Mouse (Mus musculus) kidney, embryonic 16.5 days (tissue): ENCODE results near the gene Ugt1a10. TPM values are rescaled to one million over a fixed set of nuclear protein-coding genes. Genes with fewer than 3 reads are reported as not detected.

ENCODE experiments used
- ATAC-seq: fragments of 200-750 bp; cut with Nextera tagmentation; 2 replicates; pipeline ENCODE4 v1.8.0; 2017; ENCODE audit warnings: moderate TSS enrichment; ENCODE audit not compliant: low FRiP score, low TSS enrichment
- H3K27ac ChIP-seq: fragments of 300-500 bp; sonication (generic); 2 replicates; pipeline ENCODE4 v1.5.1; 2014; ENCODE audit warnings: low read length
- H3K27me3 ChIP-seq: fragments of 300-500 bp; sonication (generic); 2 replicates; pipeline ENCODE4 v1.6.1; 2014; ENCODE audit warnings: low read length, control low read depth, mixed read lengths; ENCODE audit not compliant: insufficient read depth
- H3K36me3 ChIP-seq: fragments of 300-500 bp; sonication (generic); 2 replicates; pipeline ENCODE4 v1.6.1; 2014; ENCODE audit warnings: low read length, control low read depth, mixed read lengths; ENCODE audit not compliant: insufficient read depth
- H3K4me1 ChIP-seq: fragments of 300-500 bp; sonication (generic); 2 replicates; pipeline ENCODE4 v1.6.1; 2014; ENCODE audit warnings: low read length, control low read depth, mixed read lengths; ENCODE audit not compliant: insufficient read depth
- H3K4me2 ChIP-seq: fragments of 300-500 bp; sonication (generic); replicated peaks from 2 replicates; pipeline ENCODE4 v1.6.1; 2014; ENCODE audit warnings: low read depth, low read length
- H3K4me3 ChIP-seq: fragments of 300-500 bp; sonication (generic); 2 replicates; pipeline ENCODE4 v1.5.1; 2014; ENCODE audit warnings: mild to moderate bottlenecking, low read length
- H3K9ac ChIP-seq: fragments of 300-500 bp; sonication (generic); replicated peaks from 2 replicates; pipeline ENCODE4 v1.6.1; 2014; ENCODE audit warnings: low read length
- H3K9me3 ChIP-seq: fragments of 300-500 bp; sonication (generic); 2 replicates; pipeline ENCODE4 v1.6.1; 2016; ENCODE audit warnings: low read length, control low read depth
- WGBS: fragments of 180-500 bp; shearing (Covaris S2); extraction: QIAGEN DNeasy Blood & Tissue Kit; methylation state at CpG from one replicate; pipeline ENCODE4 v1.1.7; 2014; 5-methylcytosine and 5-hydroxymethylcytosine counted together
- polyA plus RNA-seq: library from polyadenylated mRNA; unstranded; fragments of >200 nt; fragmentation: Nextera tagmentation; extraction: Ambion mirVana; gene quantifications from 2 replicates; pipeline ENCODE4 v1.2.1, GENCODE M21; 2015

Gene Ugt1a10
- polyA plus RNA-seq, 1 experiment from 2014 or later, result 28.9 TPM

GRCm38 (mm10) chr1:88232664-88233380 is 177.6 kb downstream of the Ugt1a10 start:
- WGBS, result 57% methylated on average over 3 of the region's 3 CpGs
- Histone ChIP-seq H3K27me3 (no peaks in the 10 kb centered on the region), H3K36me3 (no peaks in the 10 kb centered on the region), H3K9me3 (peaks cover 97% of the 10 kb centered on the region), H3K4me3 (no peak overlapping the region), H3K9ac (no peak overlapping the region), H3K4me1 (no peaks in the 10 kb centered on the region), H3K4me2 (no peak overlapping the region), H3K27ac (no peak overlapping the region)
- ATAC-seq, result no peak

GRCm38 (mm10) chr1:88233421-88234247 is 178.4 kb downstream of the Ugt1a10 start:
- H3K4me1 ChIP-seq, result no peaks in the 10 kb centered on the region
- no peaks in the 10 kb centered on the region for H3K27me3 ChIP-seq
- no peak overlapping the region for H3K4me3 ChIP-seq
- WGBS, result 68% methylated on average over 14 of the region's 14 CpGs
- H3K9me3 ChIP-seq, result peaks cover 97% of the 10 kb centered on the region
- ATAC-seq, result no peak
- H3K4me2 ChIP-seq, result no peak overlapping the region
- H3K36me3 ChIP-seq, result no peaks in the 10 kb centered on the region
- H3K27ac ChIP-seq, result no peak overlapping the region
- no peak overlapping the region for H3K9ac ChIP-seq

- H3K27me3 ChIP-seq, result no peaks in the 10 kb centered on the region
- ATAC-seq, result no peak
- H3K4me1 ChIP-seq, result no peaks in the 10 kb centered on the region
- no peak overlapping the region for H3K4me2 ChIP-seq
- 67% methylated on average over 4 of the region's 4 CpGs for WGBS
- H3K27ac ChIP-seq, result no peak overlapping the region
- H3K4me3 ChIP-seq, result no peak overlapping the region
- peaks cover 97% of the 10 kb centered on the region for H3K9me3 ChIP-seq
- no peak overlapping the region for H3K9ac ChIP-seq
- no peaks in the 10 kb centered on the region for H3K36me3 ChIP-seq
These were observed 179.0 kb downstream of the Ugt1a10 start for GRCm38 (mm10) chr1:88234248-88234610.

- 43% methylated on average over 5 of the region's 5 CpGs for WGBS
- Histone ChIP-seq H3K9ac (no peak overlapping the region), H3K4me3 (no peak overlapping the region), H3K27ac (no peak overlapping the region), H3K27me3 (no peaks in the 10 kb centered on the region), H3K9me3 (peaks cover 97% of the 10 kb centered on the region), H3K36me3 (no peaks in the 10 kb centered on the region), H3K4me2 (no peak overlapping the region), H3K4me1 (no peaks in the 10 kb centered on the region)
- ATAC-seq, result no peak
These were observed 179.5 kb downstream of the Ugt1a10 start for GRCm38 (mm10) chr1:88234646-88235045.

- H3K4me3 ChIP-seq, result no peak overlapping the region
- no peaks in the 10 kb centered on the region for H3K4me1 ChIP-seq
- ATAC-seq, result peak; percentile 6; the same call in 1 of the 2 replicates
- H3K27me3 ChIP-seq, result no peaks in the 10 kb centered on the region
- H3K9ac ChIP-seq, result no peak overlapping the region
- peaks cover 97% of the 10 kb centered on the region for H3K9me3 ChIP-seq
- no peak overlapping the region for H3K27ac ChIP-seq
- no peaks in the 10 kb centered on the region for H3K36me3 ChIP-seq
- 65% methylated on average over 11 of the region's 11 CpGs for WGBS
- no peak overlapping the region for H3K4me2 ChIP-seq
These were observed 180.1 kb downstream of the Ugt1a10 start for GRCm38 (mm10) chr1:88235046-88235893.

- H3K36me3 ChIP-seq, result no peaks in the 10 kb centered on the region
- ATAC-seq, result peak; percentile 44; the same call in 1 of the 2 replicates
- H3K4me2 ChIP-seq, result no peak overlapping the region
- H3K4me3 ChIP-seq, result no peak overlapping the region
- H3K4me1 ChIP-seq, result no peaks in the 10 kb centered on the region
- H3K9me3 ChIP-seq, result peaks cover 97% of the 10 kb centered on the region
- no peak overlapping the region for H3K9ac ChIP-seq
- WGBS, result 54% methylated on average over 4 of the region's 4 CpGs
- no peaks in the 10 kb centered on the region for H3K27me3 ChIP-seq
- no peak overlapping the region for H3K27ac ChIP-seq
These were observed 180.8 kb downstream of the Ugt1a10 start for GRCm38 (mm10) chr1:88235894-88236415.

GRCm38 (mm10) chr1:88237311-88237710 is 182.1 kb downstream of the Ugt1a10 start:
- Histone ChIP-seq H3K27me3 (no peaks in the 10 kb centered on the region), H3K9ac (no peak overlapping the region), H3K4me3 (no peak overlapping the region), H3K9me3 (peaks cover 92% of the 10 kb centered on the region), H3K36me3 (no peaks in the 10 kb centered on the region), H3K4me2 (no peak overlapping the region), H3K27ac (no peak overlapping the region), H3K4me1 (no peaks in the 10 kb centered on the region)
- no peak for ATAC-seq
- WGBS, result 80% methylated on average over 5 of the region's 5 CpGs

GRCm38 (mm10) chr1:88238771-88239170 is 183.6 kb downstream of the Ugt1a10 start:
- Histone ChIP-seq H3K4me3 (no peak overlapping the region), H3K27ac (no peak overlapping the region), H3K36me3 (no peaks in the 10 kb centered on the region), H3K4me2 (no peak overlapping the region), H3K4me1 (no peaks in the 10 kb centered on the region), H3K27me3 (no peaks in the 10 kb centered on the region), H3K9ac (no peak overlapping the region), H3K9me3 (peaks cover 90% of the 10 kb centered on the region)
- no peak for ATAC-seq
- 72% methylated on average over 6 of the region's 6 CpGs for WGBS

GRCm38 (mm10) chr1:88240072-88240471 is 184.9 kb downstream of the Ugt1a10 start:
- H3K27me3 ChIP-seq, result no peaks in the 10 kb centered on the region
- H3K4me2 ChIP-seq, result no peak overlapping the region
- no peak for ATAC-seq
- H3K9me3 ChIP-seq, result peaks cover 90% of the 10 kb centered on the region
- H3K9ac ChIP-seq, result no peak overlapping the region
- no peak overlapping the region for H3K27ac ChIP-seq
- no peaks in the 10 kb centered on the region for H3K36me3 ChIP-seq
- WGBS, result 74% methylated on average over 5 of the region's 5 CpGs
- H3K4me1 ChIP-seq, result no peaks in the 10 kb centered on the region
- H3K4me3 ChIP-seq, result no peak overlapping the region
